Mouse (Mus musculus) liver, postnatal 0 days (tissue): Measurements from ENCODE around the gene Pcca. TPM values are rescaled to one million over a fixed set of nuclear protein-coding genes. Genes with fewer than 3 reads are reported as not detected.

Source experiments
- ATAC-seq: fragments of 200-750 bp; cut with Nextera tagmentation; 2 replicates; pipeline ENCODE4 v1.8.0; 2017; ENCODE audit warnings: mild to moderate bottlenecking, moderate library complexity
- DNase-seq: peaks from one replicate; pipeline ENCODE4 v3.0.0-alpha.2; 2016
- H3K27ac ChIP-seq: fragments of 300-500 bp; sonication (generic); 2 replicates; pipeline ENCODE4 v1.5.1; 2014; ENCODE audit warnings: antibody characterized with exemption, moderate library complexity, mild to moderate bottlenecking, low read depth
- H3K27me3 ChIP-seq: fragments of 300-500 bp; sonication (generic); 2 replicates; pipeline ENCODE4 v1.6.1; 2014; ENCODE audit warnings: low read length, control low read depth, mixed read lengths; ENCODE audit not compliant: insufficient read depth
- H3K36me3 ChIP-seq: fragments of 300-500 bp; sonication (generic); replicated peaks from 2 replicates; pipeline ENCODE4 v1.6.1; 2014; ENCODE audit warnings: mild to moderate bottlenecking, control low read depth, low read length, moderate library complexity, mixed read lengths; ENCODE audit not compliant: insufficient read depth
- H3K4me1 ChIP-seq: fragments of 300-500 bp; sonication (generic); 2 replicates; pipeline ENCODE4 v1.6.1; 2014; ENCODE audit warnings: antibody characterized with exemption, mild to moderate bottlenecking, control low read depth; ENCODE audit not compliant: insufficient read depth
- H3K4me2 ChIP-seq: fragments of 300-500 bp; sonication (generic); 2 replicates; pipeline ENCODE4 v1.6.1; 2014; ENCODE audit warnings: low read depth, mild to moderate bottlenecking, low read length, moderate library complexity, mixed read lengths
- H3K4me3 ChIP-seq: fragments of 300-500 bp; sonication (generic); 2 replicates; pipeline ENCODE4 v1.5.1; 2014; ENCODE audit warnings: low read depth, low read length
- H3K9ac ChIP-seq: fragments of 300-500 bp; sonication (generic); replicated peaks from 2 replicates; pipeline ENCODE4 v1.6.1; 2014; ENCODE audit warnings: mild to moderate bottlenecking, moderate library complexity
- H3K9me3 ChIP-seq: fragments of 300-500 bp; sonication (generic); 2 replicates; pipeline ENCODE4 v1.6.1; 2016; ENCODE audit warnings: mild to moderate bottlenecking, control low read depth, low read length, mixed read lengths
- CTCF ChIP-seq: sonication (generic); IDR thresholded peaks from 2 replicates; pipeline ENCODE4 v1.5.1; 2016; ENCODE audit warnings: antibody characterized with exemption, low read depth
- EP300 ChIP-seq: IDR thresholded peaks from 2 replicates; pipeline ENCODE4 v1.6.1; 2016; ENCODE audit warnings: antibody characterized with exemption, low read depth, mild to moderate bottlenecking
- WGBS: fragments of 180-500 bp; shearing (Covaris S2); extraction: QIAGEN DNeasy Blood & Tissue Kit; methylation state at CpG from one replicate; pipeline ENCODE4 v1.1.7; 2014; ENCODE audit not compliant: insufficient replicate concordance; 5-methylcytosine and 5-hydroxymethylcytosine counted together
- polyA plus RNA-seq: library from polyadenylated mRNA; unstranded; fragments of >200 nt; fragmentation: Nextera tagmentation; extraction: Ambion mirVana; gene quantifications from 2 replicates; pipeline ENCODE4 v1.2.1, GENCODE M21; 2015

The Pcca gene
- polyA plus RNA-seq, 1 experiment from 2014 or later: 31.3 TPM

DNA sequence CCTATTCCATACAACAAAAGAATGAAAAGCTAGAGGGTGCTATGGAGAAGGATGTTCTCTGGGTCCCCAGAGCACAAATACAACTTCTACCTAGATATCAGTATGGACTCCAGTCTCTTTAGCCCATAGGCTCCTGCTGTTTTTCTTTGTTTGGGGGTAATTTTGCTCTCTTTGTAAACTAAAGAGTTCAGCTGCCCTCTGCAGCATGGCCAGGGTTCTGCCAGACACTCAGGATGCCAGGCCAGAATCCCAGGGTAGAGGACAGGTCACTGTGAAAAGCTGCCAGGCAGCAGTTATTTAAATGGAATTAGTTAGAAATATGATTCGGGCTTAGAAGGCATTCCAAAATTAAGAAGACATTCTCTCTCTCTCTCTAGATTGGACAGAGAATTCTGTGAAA is 402.3 kb downstream of the Pcca start:
- no peak overlapping the region for H3K9ac ChIP-seq
- H3K4me2 ChIP-seq: no peak overlapping the region
- 85% methylated on average over 1 of the region's 1 CpGs for WGBS
- H3K36me3 ChIP-seq: no peaks in the 10 kb centered on the region
- no peaks in the 10 kb centered on the region for H3K4me1 ChIP-seq
- TF ChIP-seq CTCF (no peak), EP300 (no peak)
- no peaks in the 10 kb centered on the region for H3K9me3 ChIP-seq
- no peak overlapping the region for H3K4me3 ChIP-seq
- H3K27ac ChIP-seq: no peak overlapping the region
- ATAC-seq (no peak), DNase-seq (no peak)
- H3K27me3 ChIP-seq: no peaks in the 10 kb centered on the region

Other genes with a start within 250 kb of the Pcca start
- not detected in 2 replicates for gene Gm5089, start 83.2 kb upstream of the Pcca start, polyA plus RNA-seq
- not detected in 2 replicates for gene Zic5, start 68.6 kb upstream of the Pcca start, polyA plus RNA-seq
- gene Zic2, start 58.9 kb upstream of the Pcca start, polyA plus RNA-seq: not detected in 2 replicates
- not detected in 2 replicates for gene Gm10837, start 43.7 kb upstream of the Pcca start, polyA plus RNA-seq